Mouse (Mus musculus) brain, embryonic 14.5 days (tissue): ENCODE measurements at regions not wholly inside any gene's neighbourhood (a gene's known extent, or its start where the extent isn't known, plus 50 kb on each side); places are given as distances from the start of the nearest gene placed in this dataset.

Experiments
- DNase-seq: peaks from one replicate; pipeline ENCODE4 v3.0.0-alpha.2; 2011; ENCODE audit warnings: low read depth
- CTCF ChIP-seq: fragments of 200-500 bp; IDR thresholded peaks from 2 replicates; pipeline ENCODE4 v1.5.1; 2012; ENCODE audit warnings: inconsistent platforms, mild to moderate bottlenecking, moderate library complexity, borderline replicate concordance; ENCODE audit not compliant: insufficient read depth, insufficient read length; ENCODE audit errors: extremely low read depth
- POLR2A ChIP-seq: fragments of 200-500 bp; IDR thresholded peaks from 2 replicates; pipeline ENCODE4 v1.6.1; 2012; ENCODE audit warnings: mild to moderate bottlenecking, inconsistent platforms, borderline replicate concordance; ENCODE audit not compliant: poor library complexity, insufficient read depth, insufficient read length, severe bottlenecking; ENCODE audit errors: extremely low read depth

GRCm38 (mm10) chr12:109398473-109398872, 54.1 kb upstream of the Dlk1 start:
- TF ChIP-seq CTCF: no peak
- TF ChIP-seq POLR2A: no peak
- DNase-seq: no peak

- TF ChIP-seq CTCF (no peak), POLR2A (no peak)
- peak; percentile 36 for DNase-seq
Observed at GRCm38 (mm10) chr12:109398951-109399350, 53.7 kb upstream of the Dlk1 start.

- peak; percentile 68 for DNase-seq
- no peak for TF ChIP-seq POLR2A
- TF ChIP-seq CTCF: no peak
Observed at GRCm38 (mm10) chr12:109399591-109399990, 53.0 kb upstream of the Dlk1 start.

GRCm38 (mm10) chr12:109400041-109400440, 52.6 kb upstream of the Dlk1 start:
- TF ChIP-seq POLR2A (no peak), CTCF (no peak)
- DNase-seq: no peak

- peak; percentile 85 for TF ChIP-seq CTCF
- no peak for TF ChIP-seq POLR2A
- DNase-seq: peak; percentile 48
Observed at GRCm38 (mm10) chr12:109400936-109401586, 51.6 kb upstream of the Dlk1 start.

- no peak for DNase-seq
- TF ChIP-seq CTCF (no peak), POLR2A (no peak)
Observed at GRCm38 (mm10) chr12:109401696-109402095, 50.9 kb upstream of the Dlk1 start.

GRCm38 (mm10) chr12:109402226-109402625, 50.4 kb upstream of the Dlk1 start:
- no peak for TF ChIP-seq POLR2A
- TF ChIP-seq CTCF: no peak
- peak; percentile 48 for DNase-seq
